Mouse (Mus musculus) kidney, adult 2 months (tissue): ENCODE measurements around the gene Eddm3b.

ENCODE experiments used
- CTCF ChIP-seq: fragments of 200-500 bp; conservative IDR thresholded peaks from 2 replicates; pipeline ENCODE4 v1.5.1; 2011; ENCODE audit warnings: low read depth, mild to moderate bottlenecking, control low read depth, low read length, moderate library complexity, mixed read lengths; ENCODE audit not compliant: insufficient read depth, insufficient read length
- POLR2A ChIP-seq: fragments of 200-500 bp; IDR thresholded peaks from one replicate; pipeline ENCODE4 v1.6.1; 2011; ENCODE audit warnings: low read depth, low read length, control low read depth

DNA sequence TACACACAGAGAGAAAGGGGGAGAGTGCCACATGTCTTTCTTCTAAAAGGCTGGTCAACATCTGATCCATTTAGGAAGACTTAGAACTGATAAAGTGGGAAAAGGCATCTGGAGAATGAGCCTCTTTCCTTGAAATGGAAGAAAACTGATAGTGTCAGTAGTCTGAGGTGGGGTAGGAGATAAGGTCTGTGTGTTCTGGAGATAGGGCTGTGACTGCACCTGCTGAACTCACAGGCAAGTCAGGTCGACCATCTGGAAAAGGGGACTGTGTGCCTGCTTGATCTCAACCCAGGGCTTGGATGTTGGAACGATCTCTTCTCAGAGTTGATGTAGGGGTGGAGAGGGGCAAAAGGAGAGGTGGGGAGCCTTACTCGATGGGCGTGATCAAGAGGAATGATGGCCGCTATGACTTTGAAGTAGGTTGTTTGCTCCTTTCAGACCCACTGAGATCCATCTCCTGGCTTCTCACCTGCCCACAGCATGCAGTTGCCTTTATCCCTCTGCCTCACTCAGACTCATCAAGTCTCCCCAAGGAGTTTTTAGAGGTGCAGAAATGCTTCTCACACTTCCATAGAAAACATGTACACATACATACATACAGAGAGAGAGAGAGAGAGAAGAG lies 38.1 kb downstream of the Eddm3b start:
- TF ChIP-seq CTCF (no peak), POLR2A (no peak)
